Mouse (Mus musculus): ENCODE measurements around the gene Ccdc188.
A peak's percentile ranks its signal among the peaks of the same experiment; 100 is the strongest.
"Not testable (repeated sequence)": the region's sequence is repeated elsewhere in the genome, so short reads cannot be mapped to it uniquely, and the experiment has no call there.

The Ccdc188 gene

DNA sequence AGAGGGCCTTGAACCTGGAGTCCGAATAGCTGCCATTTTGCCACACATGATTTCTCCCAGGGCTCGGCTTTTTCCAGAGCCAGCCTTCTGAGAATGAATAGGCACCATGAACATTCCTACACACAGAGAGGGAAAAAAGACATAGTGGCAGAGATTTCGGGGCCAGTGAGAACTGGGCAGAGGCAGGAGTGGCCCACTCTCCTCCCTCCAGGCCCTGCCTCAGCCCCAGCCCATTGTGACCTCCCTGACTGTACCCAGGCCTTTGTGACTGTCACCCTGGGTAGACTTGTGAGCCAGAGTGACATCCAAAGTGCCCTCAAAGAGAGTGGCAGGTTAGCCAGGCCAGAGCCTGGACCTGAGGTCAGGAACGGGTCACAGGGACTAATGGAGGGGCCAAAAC, at the start of gene Ccdc188:
Ccdc188 (plus strand) TSS at position 301 of the 400 bp plus-strand sequence.
- DNase-seq (ENCODE audit: low spot score): no peak

- no peak for DNase-seq (ENCODE audit: low spot score)
Observed at GRCm38 (mm10) chr16:18169156-18169555, 48.5 kb upstream of the Ccdc188 start.

DNA sequence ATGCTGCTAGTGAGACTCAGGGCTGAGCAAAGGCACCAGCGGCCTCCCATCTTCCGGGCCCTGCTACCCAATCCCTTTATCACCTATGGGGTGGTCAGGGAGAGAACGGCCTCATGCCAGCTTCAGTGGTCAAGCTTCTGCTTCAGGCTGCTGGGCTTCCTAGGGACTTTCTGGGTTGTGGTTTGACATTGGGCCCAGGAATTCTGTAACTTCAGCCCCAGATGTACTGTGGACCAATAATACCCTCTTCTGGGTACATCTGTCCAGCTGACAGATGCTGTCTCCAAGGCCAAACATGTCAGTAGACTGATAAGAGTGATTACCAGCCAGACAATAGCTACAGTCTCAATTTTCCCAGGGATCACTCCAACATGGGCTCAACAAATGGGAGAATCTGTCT, 47.9 kb upstream of the Ccdc188 start:
- DNase-seq (ENCODE audit: low spot score): no peak

- peak; percentile 73 for DNase-seq (ENCODE audit: low spot score)
Observed at GRCm38 (mm10) chr16:18172266-18172855, 45.3 kb upstream of the Ccdc188 start.

GRCm38 (mm10) chr16:18173231-18173630, 44.4 kb upstream of the Ccdc188 start:
- DNase-seq (ENCODE audit: low spot score): no peak

DNA sequence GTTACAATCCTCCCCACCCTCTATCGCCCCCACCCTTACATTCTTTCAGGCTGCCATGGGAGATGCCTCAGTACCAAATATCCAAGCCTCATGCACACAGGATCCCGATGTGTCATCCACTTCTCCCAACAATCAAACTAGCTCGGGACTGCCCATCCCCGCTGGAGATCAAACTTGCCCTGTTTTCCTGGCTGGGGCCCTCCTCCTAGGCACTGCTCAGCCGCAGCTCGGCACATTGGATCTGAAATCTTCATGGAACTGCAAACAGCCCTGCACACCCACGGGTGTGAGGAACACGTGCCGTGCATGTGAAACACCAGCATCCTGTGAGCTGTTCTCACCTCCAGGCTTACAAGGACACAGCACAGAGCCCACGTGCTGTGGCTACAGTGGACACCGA, 43.9 kb upstream of the Ccdc188 start:
- DNase-seq (ENCODE audit: low spot score): no peak

DNA sequence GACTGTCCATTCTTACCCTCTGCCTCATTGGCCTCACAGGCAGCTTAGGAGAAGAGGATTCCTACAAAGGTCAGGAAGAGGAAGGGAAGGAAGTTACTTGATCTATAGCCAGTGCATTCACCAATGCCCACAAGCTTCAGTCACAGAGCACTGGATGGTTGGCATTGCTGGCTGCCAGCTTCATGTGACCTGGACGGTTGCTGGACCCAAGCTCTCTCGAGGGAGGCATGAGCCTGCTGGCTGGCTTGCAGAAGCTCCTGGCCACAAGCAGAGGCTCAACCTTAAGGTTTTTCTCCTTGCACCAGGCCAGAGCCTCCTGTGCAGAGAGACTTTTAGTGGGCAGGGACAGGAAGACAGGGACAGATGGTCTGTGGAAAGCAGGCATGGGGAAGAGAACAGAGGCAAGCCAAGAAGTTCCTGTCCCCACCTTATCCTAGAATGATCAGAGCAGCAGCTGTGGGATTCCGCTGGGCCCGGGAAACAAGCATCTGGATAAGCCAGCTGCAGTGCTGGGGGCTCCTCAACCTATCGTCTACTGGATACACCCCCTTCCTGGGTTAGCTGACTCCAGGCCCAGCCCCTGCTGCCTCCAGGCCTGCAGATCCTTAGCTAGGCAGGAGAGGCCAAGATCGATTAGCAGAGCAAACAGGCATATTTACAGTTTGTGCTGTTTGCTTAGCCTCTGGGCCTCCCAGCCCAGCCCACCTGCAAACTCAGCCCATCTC, 41.7 kb upstream of the Ccdc188 start:
- peak; percentile 54 for DNase-seq (ENCODE audit: low spot score)

DNA sequence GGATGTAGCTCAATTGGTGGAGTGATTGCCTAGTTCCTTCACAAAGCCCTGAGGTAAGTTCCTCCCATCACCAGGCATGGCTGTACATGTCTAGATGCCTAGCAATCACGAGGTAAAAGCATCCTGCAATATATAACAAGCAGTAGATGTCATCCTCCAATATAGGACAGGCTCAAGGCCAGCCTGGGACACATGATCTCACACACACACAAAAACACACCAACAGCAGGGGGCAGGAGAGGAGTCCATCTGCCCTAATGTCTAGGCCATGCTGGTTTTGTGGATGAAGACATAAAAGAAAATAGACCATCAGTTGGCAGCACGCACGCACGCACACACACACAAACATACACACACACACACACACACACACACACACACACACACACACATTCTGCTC, 40.9 kb upstream of the Ccdc188 start:
- peak; percentile 26 for DNase-seq (ENCODE audit: low spot score)

DNA sequence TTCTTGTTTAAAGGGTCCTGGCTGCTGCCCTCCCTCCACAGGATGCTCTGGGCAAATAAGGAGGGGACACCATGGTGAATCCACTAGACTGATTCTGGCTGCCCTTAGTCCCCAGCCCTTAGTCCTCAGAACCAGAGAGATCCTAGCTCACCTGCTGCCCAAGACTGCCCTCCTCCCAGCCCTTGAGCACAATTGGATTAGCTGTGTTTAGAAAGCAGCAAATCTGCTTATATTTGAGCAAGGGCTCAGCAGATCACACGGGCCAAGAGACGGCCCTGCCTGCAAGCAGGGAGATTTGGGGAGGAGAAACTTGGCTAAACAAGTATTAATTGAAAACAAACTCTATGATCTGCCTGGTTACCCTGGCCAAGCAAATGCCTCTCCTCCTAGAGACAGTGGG, 38.1 kb upstream of the Ccdc188 start:
- DNase-seq (ENCODE audit: low spot score): no peak

DNA sequence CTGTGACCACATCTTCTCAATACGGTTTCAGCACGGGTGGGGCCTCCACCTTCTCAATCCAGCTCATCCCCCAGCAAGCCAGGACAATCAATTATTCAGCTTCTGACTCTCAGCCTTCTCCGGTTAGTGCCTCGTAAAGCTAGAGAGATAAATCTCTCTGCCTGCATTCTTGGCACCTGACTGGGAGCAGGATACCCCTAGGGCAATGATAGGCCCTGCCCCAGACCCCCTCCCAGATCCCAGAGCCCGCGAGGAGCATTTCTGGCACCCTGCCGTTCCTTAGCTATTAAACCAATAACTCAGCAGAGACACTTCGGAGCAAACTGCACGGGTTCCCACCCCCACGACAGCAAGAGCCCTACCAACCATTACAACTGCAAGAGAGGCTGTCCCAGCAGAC, 36.3 kb upstream of the Ccdc188 start:
- DNase-seq (ENCODE audit: low spot score): no peak

GRCm38 (mm10) chr16:18182766-18183165, 34.9 kb upstream of the Ccdc188 start:
- no peak for DNase-seq (ENCODE audit: low spot score)

- no peak for DNase-seq (ENCODE audit: low spot score)
Observed at GRCm38 (mm10) chr16:18185715-18186449, 31.8 kb upstream of the Ccdc188 start.

- no peak for DNase-seq (ENCODE audit: low spot score)
Observed at GRCm38 (mm10) chr16:18186798-18187197, 30.9 kb upstream of the Ccdc188 start.

DNA sequence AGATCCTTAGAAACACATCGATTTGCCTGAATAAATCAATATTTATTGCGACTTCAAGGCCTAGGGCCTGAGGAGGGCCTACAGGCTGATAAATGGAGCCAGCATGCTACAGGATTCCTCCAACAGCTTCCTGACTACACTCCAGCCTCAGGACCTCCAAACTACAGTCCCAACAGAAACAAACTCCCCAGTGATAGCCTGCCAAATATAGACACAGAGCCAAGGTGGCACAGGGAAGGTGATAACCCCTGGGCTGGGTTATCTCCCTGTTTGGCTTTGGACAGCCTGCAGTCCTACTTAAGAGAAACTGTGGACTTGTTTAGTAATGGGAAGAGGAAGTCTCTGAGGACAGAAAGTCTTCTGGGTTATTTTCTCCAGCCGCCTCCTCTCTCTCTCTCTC, 30.5 kb upstream of the Ccdc188 start:
- DNase-seq (ENCODE audit: low spot score): no peak

- no peak for DNase-seq (ENCODE audit: low spot score)
Observed at GRCm38 (mm10) chr16:18191006-18191405, 26.7 kb upstream of the Ccdc188 start.

DNA sequence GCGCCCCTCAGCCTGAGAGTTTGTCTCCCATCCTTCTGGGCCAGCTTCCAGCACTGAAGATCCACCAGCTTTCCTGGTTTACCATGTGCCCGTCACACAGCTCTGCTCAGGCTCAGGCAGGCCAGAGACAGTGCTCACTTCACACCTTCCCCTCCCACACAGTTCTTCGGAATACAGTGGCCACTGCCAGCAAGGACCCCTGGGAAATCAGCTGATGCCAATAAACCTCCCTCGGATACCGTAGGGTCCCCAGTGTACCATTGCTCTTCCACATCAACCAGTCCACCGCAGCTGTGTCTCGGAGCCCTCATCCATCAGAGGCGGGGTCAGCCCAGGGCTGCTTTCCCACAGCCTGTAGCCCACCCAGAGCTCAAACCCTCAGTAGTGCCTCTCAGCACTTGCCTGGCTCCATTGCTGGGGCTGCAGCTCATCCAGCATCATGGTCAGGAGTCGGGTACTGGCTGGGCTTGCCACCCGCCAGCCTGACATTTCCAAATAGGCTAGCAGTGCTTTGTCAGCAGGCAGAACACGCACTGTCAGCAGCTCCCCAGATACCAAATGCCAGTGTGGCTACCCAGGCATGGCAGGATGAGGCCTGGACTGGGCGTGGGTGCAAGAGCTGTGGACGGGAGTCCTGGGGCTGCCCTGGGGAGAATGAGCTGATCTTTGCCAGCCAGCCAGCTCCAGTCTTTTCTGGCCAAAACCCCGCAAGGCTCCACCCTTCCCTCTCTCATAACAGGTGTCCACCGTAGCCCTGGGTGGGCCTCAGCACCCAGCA, 23.3 kb upstream of the Ccdc188 start:
- DNase-seq (ENCODE audit: low spot score): peak; percentile 52

DNA sequence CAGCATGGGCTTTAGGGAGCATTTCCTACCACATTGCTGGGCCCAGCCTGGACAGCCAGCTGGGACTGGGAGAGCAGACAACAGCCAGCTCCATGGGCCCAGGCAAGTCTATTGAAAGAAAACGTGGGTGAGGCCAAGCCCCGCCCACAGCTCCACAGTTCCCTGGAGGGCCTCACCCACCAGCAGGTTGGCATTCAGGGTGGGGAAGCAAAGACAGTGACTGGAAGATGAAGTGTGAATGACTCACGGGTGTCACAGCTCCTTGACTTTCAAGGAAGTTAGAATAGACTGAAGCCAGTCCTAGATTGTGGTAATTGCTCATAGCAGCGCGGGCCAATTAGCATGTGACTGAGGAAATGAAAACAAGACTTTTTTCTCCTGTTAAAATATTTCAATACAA, 22.6 kb upstream of the Ccdc188 start:
- DNase-seq (ENCODE audit: low spot score): peak; percentile 67

- DNase-seq (ENCODE audit: low spot score): not testable (repeated sequence)
Observed at GRCm38 (mm10) chr16:18195561-18195960, 22.1 kb upstream of the Ccdc188 start.

DNA sequence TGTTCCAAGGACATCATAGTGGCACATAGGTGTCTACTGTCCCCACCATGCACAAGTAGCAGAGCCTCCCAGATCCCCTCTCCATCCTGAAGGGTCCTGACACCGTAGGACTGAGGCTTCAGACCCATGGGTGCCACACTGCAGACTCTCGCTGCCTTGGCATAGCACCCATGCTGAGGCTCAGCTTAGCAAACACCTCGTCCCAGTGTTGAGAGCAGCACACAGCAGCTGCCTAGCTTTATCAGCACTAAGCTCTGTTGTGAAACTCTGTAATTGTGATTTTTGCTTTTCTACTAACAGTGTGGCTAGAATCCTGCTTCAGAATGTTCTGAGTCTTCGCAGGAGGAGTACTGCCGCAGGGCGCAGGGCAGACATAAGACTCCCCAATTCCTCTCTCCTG, 19.8 kb upstream of the Ccdc188 start:
- no peak for DNase-seq (ENCODE audit: low spot score)

- DNase-seq (ENCODE audit: low spot score): no peak
Observed at GRCm38 (mm10) chr16:18198365-18199098, 19.1 kb upstream of the Ccdc188 start.

DNA sequence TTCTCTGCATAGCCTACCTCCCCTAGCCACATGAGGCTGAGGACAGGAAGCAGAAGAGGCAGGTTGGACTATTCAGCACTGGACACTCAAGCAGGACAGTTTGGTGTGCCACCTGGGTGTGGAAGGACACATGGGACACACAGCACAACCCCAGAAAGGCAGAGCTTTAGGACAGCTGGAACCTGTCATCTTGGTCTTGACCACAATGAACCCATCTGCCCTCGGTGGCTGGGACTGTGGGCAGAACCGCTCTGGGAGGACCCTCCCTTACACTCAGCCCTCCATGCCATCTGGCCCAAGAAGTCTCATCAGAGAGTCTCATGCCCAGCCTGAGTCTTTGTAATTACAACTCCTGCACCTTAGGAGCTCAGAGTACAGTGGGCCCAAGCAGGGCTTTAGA, 17.6 kb upstream of the Ccdc188 start:
- DNase-seq (ENCODE audit: low spot score): no peak

DNA sequence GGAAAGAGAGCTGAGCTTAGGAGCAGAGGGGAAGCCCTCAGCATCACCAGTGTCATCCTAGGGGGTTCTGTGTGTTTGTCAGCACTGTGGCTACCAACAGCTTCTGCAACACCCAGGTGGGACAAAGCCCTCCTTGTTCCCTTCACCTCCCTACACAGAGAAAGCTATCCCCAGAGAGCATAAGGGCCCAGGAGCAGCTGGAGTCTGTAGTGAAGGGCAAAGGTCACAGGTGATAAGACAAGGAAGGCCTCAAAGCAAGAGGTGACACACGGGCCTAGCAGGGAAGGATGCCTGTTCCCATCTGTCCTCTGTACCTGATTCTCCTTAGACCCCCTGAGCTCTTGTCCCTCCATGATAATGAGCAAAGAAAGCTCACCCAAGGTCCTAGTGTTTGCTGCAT, 16.1 kb upstream of the Ccdc188 start:
- no peak for DNase-seq (ENCODE audit: low spot score)

Measured in MN1 (cell line).